Mouse (Mus musculus) cerebellum, postnatal 25 days (tissue): ENCODE results near the gene Cldn4.
"Not testable (repeated sequence)": the region's sequence is repeated elsewhere in the genome, so short reads cannot be mapped to it uniquely, and the experiment has no call there.

ENCODE experiments used
- DNase-seq, 2 experiments: peaks; one replicate each; pipeline ENCODE4 v3.0.0; 2021; ENCODE audit warnings: mixed read lengths in 2 of 2

Gene Cldn4

GRCm38 (mm10) chr5:134946857-134947255 is at the start of gene Cldn4:
Cldn4 (minus strand) TSS chr5:134946934.
- DNase-seq: no peak

GRCm38 (mm10) chr5:134992566-134992965 is 45.8 kb upstream of the Cldn4 start:
- no peak for DNase-seq

GRCm38 (mm10) chr5:134989741-134990140 is 43.0 kb upstream of the Cldn4 start:
- DNase-seq: no peak

GRCm38 (mm10) chr5:134989166-134989565 is 42.4 kb upstream of the Cldn4 start:
- no peak for DNase-seq

- peak in 1 of 2 experiments; percentile 27 for DNase-seq
Observed at GRCm38 (mm10) chr5:134986298-134987268, 39.8 kb upstream of the Cldn4 start.

- DNase-seq: peak in 1 of 2 experiments; percentile 15
Observed at GRCm38 (mm10) chr5:134985633-134986297, 39.0 kb upstream of the Cldn4 start, which contains the start of gene Cldn3. Cldn3 (plus strand) TSS chr5:134986214.

GRCm38 (mm10) chr5:134983771-134984170 is 37.0 kb upstream of the Cldn4 start:
- DNase-seq: no peak

GRCm38 (mm10) chr5:134983111-134983510 is 36.4 kb upstream of the Cldn4 start:
- DNase-seq: no peak

- DNase-seq: no peak
Observed at GRCm38 (mm10) chr5:134981149-134981548, 34.4 kb upstream of the Cldn4 start.

- DNase-seq: no peak
Observed at GRCm38 (mm10) chr5:134977837-134978236, 31.1 kb upstream of the Cldn4 start.

GRCm38 (mm10) chr5:134976577-134977250 is 30.0 kb upstream of the Cldn4 start:
- no peak for DNase-seq

- DNase-seq: no peak
Observed at GRCm38 (mm10) chr5:134976164-134976563, 29.4 kb upstream of the Cldn4 start.

GRCm38 (mm10) chr5:134974921-134975320 is 28.2 kb upstream of the Cldn4 start:
- no peak for DNase-seq

- no peak for DNase-seq
Observed at GRCm38 (mm10) chr5:134974294-134974693, 27.6 kb upstream of the Cldn4 start.

GRCm38 (mm10) chr5:134973526-134973925 is 26.8 kb upstream of the Cldn4 start:
- no peak for DNase-seq

- no peak for DNase-seq
Observed at GRCm38 (mm10) chr5:134973081-134973480, 26.3 kb upstream of the Cldn4 start.

GRCm38 (mm10) chr5:134970671-134971070 is 23.9 kb upstream of the Cldn4 start:
- DNase-seq: no peak

GRCm38 (mm10) chr5:134967164-134967944 is 20.6 kb upstream of the Cldn4 start:
- no peak for DNase-seq

GRCm38 (mm10) chr5:134965852-134966821 is 19.4 kb upstream of the Cldn4 start:
- DNase-seq: peak; percentile 57 to 58

- DNase-seq: peak; percentile 68 to 85
Observed at GRCm38 (mm10) chr5:134965473-134965851, 18.7 kb upstream of the Cldn4 start.

GRCm38 (mm10) chr5:134964655-134965054 is 17.9 kb upstream of the Cldn4 start:
- not testable (repeated sequence) for DNase-seq
